Mouse (Mus musculus): ENCODE data around the gene Adamtsl5. TPM values are rescaled to one million over a fixed set of nuclear protein-coding genes. Genes with fewer than 3 reads are reported as not detected.
A peak's percentile ranks its signal among the peaks of the same experiment; 100 is the strongest.

Gene Adamtsl5
- polyA plus RNA-seq, 1 experiment from 2014 or later = 2.2 TPM

DNA sequence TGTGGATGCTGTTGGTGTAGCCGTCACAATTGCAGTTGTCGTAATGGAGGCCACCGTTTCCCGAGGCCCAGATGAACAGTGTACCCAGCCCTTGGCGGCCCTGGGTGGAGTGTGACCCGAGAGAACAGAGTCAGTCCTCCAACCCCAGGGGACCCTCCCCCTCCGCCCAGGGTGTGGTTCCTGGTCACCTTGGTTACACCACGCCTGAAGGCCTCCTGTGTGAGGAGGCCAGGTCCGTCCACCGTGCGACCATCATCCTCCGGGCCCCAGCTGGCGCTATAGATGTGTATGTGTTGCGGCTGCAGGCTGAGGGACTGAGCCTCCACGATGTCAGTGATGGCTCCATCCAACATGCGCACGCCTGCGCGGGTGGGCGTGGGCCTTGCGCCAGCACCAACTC is 23.2 kb downstream of the Adamtsl5 start:
- Histone ChIP-seq H3K4me2 (0 out of 2 replicates have a peak overlapping the region, but pooled peaks have one; percentile 10), H3K36me3 (replicated peaks) (no peaks in the 10 kb centered on the region), H3K27ac (replicated peaks) (no peak overlapping the region), H3K4me3 (replicated peaks) (no peak overlapping the region), H3K9ac (no peak overlapping the region), H3K27me3 (no peaks in the 10 kb centered on the region), H3K9me3 (replicated peaks) (no peaks in the 10 kb centered on the region), H3K4me1 (replicated peaks) (peaks cover 75% of the 10 kb centered on the region)
- 77% methylated on average over 21 of the region's 21 CpGs for WGBS (ENCODE audit: insufficient replicate concordance)
- ATAC-seq (ENCODE audit: insufficient read depth) = no peak

DNA sequence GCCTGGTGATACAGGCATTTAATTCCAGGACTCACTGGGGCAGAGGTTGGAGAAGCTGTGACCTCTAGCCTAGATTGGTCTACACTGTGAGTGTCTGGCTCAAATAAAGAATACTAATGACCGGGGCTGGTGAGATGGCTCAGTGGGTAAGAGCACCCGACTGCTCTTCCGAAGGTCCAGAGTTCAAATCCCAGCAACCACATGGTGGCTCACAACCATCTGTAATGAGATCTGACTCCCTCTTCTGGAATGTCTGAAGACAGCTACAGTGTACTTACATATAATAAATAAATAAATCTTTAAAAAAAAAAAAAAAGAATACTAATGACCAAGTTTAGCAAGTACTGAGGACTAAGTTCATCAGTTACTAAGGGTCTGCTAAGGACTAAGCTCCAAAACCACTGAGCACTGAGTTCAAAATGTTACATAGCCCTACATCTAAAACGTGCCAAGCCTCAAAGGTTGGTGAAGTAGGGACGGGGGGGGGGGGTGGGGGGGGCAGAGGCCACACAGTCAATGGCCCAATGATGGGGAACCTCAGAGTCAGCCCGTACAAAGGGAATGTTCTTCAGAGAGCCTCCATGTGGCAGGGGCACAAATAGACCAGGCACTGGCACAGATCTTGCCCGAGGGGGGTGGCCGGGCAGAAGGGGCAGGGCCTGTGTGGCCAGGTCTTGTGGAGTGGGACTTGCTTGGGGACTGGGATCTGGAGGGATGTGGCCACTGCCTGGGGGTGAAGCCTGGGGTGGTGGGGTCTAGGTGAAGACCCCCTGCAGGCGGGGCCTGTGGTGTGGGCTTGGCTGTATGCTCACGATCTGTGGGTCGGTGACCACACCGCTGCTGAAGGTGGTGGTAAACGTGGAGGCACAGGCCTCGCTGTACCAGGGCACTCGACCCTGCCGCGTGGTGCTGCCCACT is 23.8 kb downstream of the Adamtsl5 start:
- Histone ChIP-seq H3K4me2 (peak overlapping the region; percentile 100), H3K27me3 (no peaks in the 10 kb centered on the region), H3K36me3 (replicated peaks) (no peaks in the 10 kb centered on the region; the same call in 1 of the 2 replicates), H3K4me3 (replicated peaks) (peak overlapping the region; percentile 77), H3K9ac (no peak overlapping the region), H3K4me1 (replicated peaks) (peaks cover 75% of the 10 kb centered on the region), H3K9me3 (replicated peaks) (no peaks in the 10 kb centered on the region), H3K27ac (replicated peaks) (peak overlapping the region; percentile 86)
- no peak for ATAC-seq (ENCODE audit: insufficient read depth)
- WGBS (ENCODE audit: insufficient replicate concordance) = 66% methylated on average over 17 of the region's 17 CpGs

DNA sequence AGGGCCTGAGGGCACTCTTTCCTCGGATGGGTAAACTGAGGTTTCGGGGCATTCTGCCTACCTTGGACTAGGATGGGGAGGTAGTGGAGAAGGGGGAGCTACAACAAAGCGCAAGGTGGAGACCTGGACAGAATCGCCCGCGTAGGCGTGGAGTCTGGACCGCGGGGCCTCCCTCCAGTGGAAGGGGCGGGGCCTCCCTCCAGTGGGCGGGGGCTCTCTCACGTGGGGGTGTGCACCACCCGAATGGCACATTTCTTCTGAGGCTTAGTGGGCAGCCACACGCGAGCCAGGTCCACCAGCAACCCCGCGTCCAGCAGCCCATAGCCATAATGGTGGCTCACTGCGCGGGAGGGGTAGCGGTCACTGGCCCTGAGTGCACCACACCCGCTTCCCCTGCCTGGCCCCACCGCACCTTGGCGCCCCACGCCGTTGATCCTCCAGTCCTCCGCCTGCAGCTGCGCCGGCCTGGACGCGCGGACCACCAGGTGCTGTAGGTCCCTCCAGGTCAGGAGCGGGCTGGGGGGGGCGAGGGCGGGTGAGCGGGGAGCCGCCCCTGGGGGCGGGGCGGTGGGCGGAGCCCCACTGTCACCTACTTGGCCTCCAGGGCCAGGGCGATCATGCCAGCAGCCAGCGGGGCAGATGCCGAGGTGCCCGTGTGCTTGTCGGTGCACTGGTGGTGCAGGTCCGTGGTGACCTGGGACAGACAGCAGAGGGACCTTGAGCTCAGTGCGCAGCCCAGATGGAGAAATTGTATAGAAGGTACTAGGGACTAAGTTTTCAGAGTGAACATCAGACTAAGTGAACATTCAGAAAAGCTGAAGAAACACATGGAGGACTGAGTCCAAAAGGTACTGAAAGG is 24.7 kb downstream of the Adamtsl5 start:
- no peaks in the 10 kb centered on the region for H3K27me3 ChIP-seq
- peak; percentile 66 for ATAC-seq (ENCODE audit: insufficient read depth)
- no peaks in the 10 kb centered on the region for H3K9me3 ChIP-seq (replicated peaks)
- peak overlapping the region; percentile 100 for H3K4me2 ChIP-seq
- under 1% methylated on average over 46 of the region's 46 CpGs for WGBS (ENCODE audit: insufficient replicate concordance)
- H3K36me3 ChIP-seq (replicated peaks) = peaks cover 9% of the 10 kb centered on the region
- peak overlapping the region; percentile 70 for H3K9ac ChIP-seq
- H3K4me1 ChIP-seq (replicated peaks) = peaks cover 75% of the 10 kb centered on the region
- peak overlapping the region; percentile 77 for H3K4me3 ChIP-seq (replicated peaks)
- peak overlapping the region; percentile 86 for H3K27ac ChIP-seq (replicated peaks)

DNA sequence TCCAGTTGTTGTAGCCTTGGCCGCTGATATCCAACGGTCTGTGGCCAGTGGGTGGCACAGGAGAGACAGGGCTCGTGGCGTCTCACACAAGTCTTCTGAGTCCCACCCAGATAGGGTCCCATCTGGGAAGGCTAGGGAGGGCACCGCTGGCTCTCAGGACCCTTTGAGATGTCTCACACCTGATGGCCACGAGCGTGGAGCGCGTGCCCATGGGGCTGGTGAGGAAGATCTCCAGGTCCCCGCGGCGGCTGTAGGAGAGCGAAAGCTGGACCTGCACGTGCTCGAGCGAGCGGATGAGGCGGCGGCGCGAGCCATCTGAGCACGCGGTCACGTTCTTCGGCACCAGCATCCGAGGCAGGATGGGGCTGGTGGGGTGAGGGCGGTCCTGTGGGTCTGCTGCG is 25.4 kb downstream of the Adamtsl5 start:
- ATAC-seq (ENCODE audit: insufficient read depth) = peak; percentile 8
- peaks cover 16% of the 10 kb centered on the region for H3K36me3 ChIP-seq (replicated peaks)
- peak overlapping the region; percentile 100 for H3K4me2 ChIP-seq
- H3K4me3 ChIP-seq (replicated peaks) = peak overlapping the region; percentile 77
- H3K9me3 ChIP-seq (replicated peaks) = no peaks in the 10 kb centered on the region
- 2% methylated on average over 28 of the region's 28 CpGs for WGBS (ENCODE audit: insufficient replicate concordance)
- H3K27ac ChIP-seq (replicated peaks) = peak overlapping the region; percentile 86
- H3K9ac ChIP-seq = peak overlapping the region; percentile 70
- H3K27me3 ChIP-seq = no peaks in the 10 kb centered on the region
- peaks cover 77% of the 10 kb centered on the region for H3K4me1 ChIP-seq (replicated peaks)

DNA sequence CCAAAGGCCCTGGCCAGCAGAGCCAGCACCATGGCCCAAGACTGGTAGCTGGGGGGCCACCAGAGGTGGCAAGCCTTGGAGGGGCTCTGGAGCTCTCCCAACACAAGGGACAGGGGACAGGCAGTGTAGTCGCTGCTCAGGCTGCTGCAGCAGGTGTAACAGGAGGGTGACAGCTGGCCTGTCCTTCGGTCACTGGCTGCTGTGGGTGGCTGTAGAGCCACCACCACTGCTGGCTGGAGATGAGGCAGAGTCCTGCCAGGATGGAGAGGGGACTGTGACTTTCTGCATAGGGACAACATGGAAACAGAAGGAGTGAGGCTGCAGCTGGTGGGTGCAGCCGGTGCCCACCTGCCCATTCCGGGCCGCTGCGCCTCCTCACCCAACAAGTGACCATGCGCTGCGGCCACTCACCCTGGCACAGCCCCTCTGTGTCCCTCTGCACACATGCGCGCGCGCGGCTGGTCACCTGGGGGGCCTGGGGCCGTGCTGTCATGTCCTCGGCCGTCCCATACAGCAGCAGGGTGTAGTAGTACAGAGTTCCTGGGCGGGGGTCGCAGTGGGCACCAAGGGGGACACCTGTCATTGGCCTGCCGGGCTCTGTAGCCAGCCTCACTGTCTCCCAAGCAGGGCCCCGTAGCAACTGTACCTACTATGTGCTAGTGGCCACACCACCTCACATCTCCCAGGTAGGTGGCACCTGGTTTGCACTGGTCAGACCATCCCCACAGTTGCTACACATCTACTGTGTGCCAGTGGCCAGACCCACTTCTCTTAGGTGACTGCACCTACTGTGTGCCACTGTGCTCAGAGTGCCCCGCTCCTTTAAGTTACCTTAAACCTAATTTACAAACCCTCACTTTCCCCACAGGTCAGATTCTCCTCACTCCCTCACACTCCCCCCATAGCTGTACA is 26.3 kb downstream of the Adamtsl5 start:
- ATAC-seq (ENCODE audit: insufficient read depth) = no peak
- H3K36me3 ChIP-seq (replicated peaks) = peaks cover 21% of the 10 kb centered on the region
- WGBS (ENCODE audit: insufficient replicate concordance) = 78% methylated on average over 21 of the region's 21 CpGs

DNA sequence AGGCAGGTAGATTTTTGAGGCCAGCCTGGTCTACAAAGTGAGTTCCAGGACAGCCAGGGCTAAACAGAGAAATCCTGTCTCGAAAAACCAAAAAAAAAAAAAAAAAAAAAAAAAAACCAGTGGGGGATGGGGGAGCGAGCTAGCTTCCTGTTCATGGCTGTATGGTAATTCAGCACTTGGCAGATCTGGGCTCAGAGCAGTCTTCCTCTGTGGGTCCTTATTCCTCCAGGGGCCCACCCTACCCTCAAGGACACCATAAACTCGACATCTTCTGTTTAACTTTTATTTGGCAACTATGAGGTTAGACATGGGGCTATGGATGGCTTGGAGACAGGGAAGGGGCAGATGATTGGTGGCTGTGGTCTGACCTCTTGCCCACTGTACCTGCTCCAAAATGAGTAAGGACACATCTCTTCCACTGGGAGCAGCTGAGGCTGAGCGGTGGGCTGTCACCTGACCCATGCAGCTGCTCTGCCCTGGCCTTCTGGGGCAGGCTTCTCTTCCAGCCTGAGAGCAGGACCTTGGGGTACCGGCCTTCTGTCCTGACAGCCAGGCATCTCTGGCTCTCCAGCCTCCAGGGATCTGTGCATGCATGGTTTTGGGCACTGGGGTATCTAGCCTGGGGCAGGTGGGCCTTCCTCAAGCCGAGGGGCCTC is 27.1 kb downstream of the Adamtsl5 start:
- peak overlapping the region; percentile 87 for H3K27ac ChIP-seq (replicated peaks)
- ATAC-seq (ENCODE audit: insufficient read depth) = no peak
- H3K27me3 ChIP-seq = peaks cover 10% of the 10 kb centered on the region
- H3K4me1 ChIP-seq (replicated peaks) = peaks cover 89% of the 10 kb centered on the region
- peak overlapping the region; percentile 86 for H3K4me3 ChIP-seq (replicated peaks)
- peak overlapping the region; percentile 5; the same call in 1 of the 2 replicates for H3K9ac ChIP-seq
- no peaks in the 10 kb centered on the region for H3K9me3 ChIP-seq (replicated peaks)
- 47% methylated on average over 6 of the region's 6 CpGs for WGBS (ENCODE audit: insufficient replicate concordance)
- H3K36me3 ChIP-seq (replicated peaks) = peaks cover 21% of the 10 kb centered on the region
- peak overlapping the region; percentile 100 for H3K4me2 ChIP-seq

More for the DNA sequence above, 26.3 kb downstream of the Adamtsl5 start:
- Histone ChIP-seq H3K9me3 (replicated peaks) (no peaks in the 10 kb centered on the region), H3K4me2 (peak overlapping the region; percentile 100), H3K9ac (peak overlapping the region; percentile 21), H3K4me3 (replicated peaks) (peak overlapping the region; percentile 77), H3K4me1 (replicated peaks) (peaks cover 81% of the 10 kb centered on the region), H3K27ac (replicated peaks) (peak overlapping the region; percentile 86), H3K27me3 (peaks cover 2% of the 10 kb centered on the region)

DNA sequence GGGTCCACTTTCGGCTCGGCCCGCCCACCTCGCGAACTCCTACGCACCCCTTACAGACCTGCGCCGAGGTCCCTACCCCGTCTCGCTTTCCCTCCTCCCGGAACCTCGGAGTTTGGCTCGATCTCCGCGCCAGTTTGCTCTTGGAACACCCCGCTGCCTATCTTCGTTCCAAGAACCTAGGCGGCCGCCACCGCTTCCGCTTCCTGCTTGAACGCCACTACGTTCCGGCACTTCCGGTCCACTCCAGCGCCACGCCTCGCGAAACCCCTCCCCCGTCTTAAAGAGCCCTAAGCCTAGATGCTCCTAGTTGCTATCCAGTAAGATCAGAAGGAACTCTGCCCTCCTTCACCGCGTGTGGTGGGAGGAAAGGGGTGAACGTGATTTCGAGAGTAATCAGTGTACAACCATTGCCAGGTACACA is 27.9 kb downstream of the Adamtsl5 start, which contains the start of gene 2310011J03Rik:
2310011J03Rik (minus strand) TSS at position 198 of the 421 bp plus-strand sequence.
- Histone ChIP-seq H3K4me3 (replicated peaks) (peak within 1 kb of the TSS; percentile 86), H3K27me3 (peaks cover 18% of the 10 kb centered on the region), H3K4me2 (peak within 1 kb of the TSS; percentile 100), H3K27ac (replicated peaks) (peak within 1 kb of the TSS; percentile 87), H3K9ac (peak within 1 kb of the TSS; percentile 85), H3K4me1 (replicated peaks) (peaks cover 94% of the 10 kb centered on the region), H3K36me3 (replicated peaks) (peaks cover 21% of the 10 kb centered on the region), H3K9me3 (replicated peaks) (no peaks in the 10 kb centered on the region)
- under 1% methylated on average over 34 of the region's 34 CpGs for WGBS (ENCODE audit: insufficient replicate concordance)
- ATAC-seq (ENCODE audit: insufficient read depth) = peak; percentile 41; the same call in 1 of the 2 replicates

DNA sequence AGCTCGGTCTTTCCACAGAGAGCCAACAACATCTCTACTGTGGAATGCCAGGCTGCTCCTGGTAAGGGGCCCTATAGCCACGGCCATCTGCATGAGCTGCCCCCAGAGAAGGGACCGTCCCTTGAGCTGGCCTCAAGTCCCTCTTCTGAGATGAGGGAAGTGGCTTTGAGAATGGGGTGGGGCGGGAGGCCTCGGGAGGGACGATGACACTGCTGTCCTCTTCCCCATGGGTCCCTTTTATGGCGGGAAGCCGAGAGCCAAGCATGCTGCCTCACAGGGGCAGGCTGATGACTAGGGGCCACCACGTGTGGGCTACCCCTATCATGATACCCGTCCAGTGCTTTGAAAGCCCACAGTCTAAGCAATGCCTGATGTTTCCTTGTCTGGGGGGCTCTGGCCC is 31.2 kb downstream of the Adamtsl5 start:
- no peak overlapping the region for H3K4me3 ChIP-seq (replicated peaks)
- H3K4me2 ChIP-seq = peak overlapping the region; percentile 38
- no peaks in the 10 kb centered on the region for H3K9me3 ChIP-seq (replicated peaks)
- 23% methylated on average over 10 of the region's 10 CpGs for WGBS (ENCODE audit: insufficient replicate concordance)
- peaks cover 21% of the 10 kb centered on the region for H3K36me3 ChIP-seq (replicated peaks)
- H3K9ac ChIP-seq = peak overlapping the region; percentile 7; the same call in 1 of the 2 replicates
- H3K27ac ChIP-seq (replicated peaks) = 0 out of 2 replicates have a peak overlapping the region, but pooled peaks have one; percentile 35
- peaks cover 51% of the 10 kb centered on the region for H3K27me3 ChIP-seq
- H3K4me1 ChIP-seq (replicated peaks) = peaks cover 63% of the 10 kb centered on the region
- no peak; the same call in 1 of the 2 replicates for ATAC-seq (ENCODE audit: insufficient read depth)

DNA sequence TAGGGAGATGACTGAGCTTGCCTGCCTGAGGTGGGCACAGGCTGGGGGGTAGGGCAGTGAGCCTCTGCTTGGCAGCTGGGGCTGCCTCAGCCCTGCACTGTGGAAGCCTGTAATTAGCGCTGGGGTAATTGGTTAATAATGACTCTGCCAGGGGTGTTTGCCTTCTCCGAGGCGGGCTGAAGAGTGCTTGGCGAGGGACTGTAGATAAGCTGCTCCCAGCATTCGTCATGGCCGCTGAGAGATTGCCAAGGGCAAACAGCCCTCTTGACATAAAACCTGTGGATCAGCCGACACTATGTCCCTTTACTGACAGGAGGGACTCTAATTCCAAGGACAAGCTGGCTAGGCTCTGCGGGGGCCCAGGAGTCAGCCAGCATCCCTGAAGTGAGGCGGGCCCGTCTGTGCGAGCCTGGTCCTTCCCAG is 31.8 kb downstream of the Adamtsl5 start:
- H3K27ac ChIP-seq (replicated peaks) = 0 out of 2 replicates have a peak overlapping the region, but pooled peaks have one; percentile 31
- peak overlapping the region; percentile 38; the same call in 1 of the 2 replicates for H3K4me2 ChIP-seq
- H3K4me1 ChIP-seq (replicated peaks) = peaks cover 56% of the 10 kb centered on the region

More for the DNA sequence above, 31.8 kb downstream of the Adamtsl5 start:
- ATAC-seq (ENCODE audit: insufficient read depth) = no peak
- no peak overlapping the region for H3K9ac ChIP-seq
- peaks cover 58% of the 10 kb centered on the region for H3K27me3 ChIP-seq
- H3K4me3 ChIP-seq (replicated peaks) = no peak overlapping the region
- WGBS (ENCODE audit: insufficient replicate concordance) = 21% methylated on average over 11 of the region's 11 CpGs
- peaks cover 21% of the 10 kb centered on the region for H3K36me3 ChIP-seq (replicated peaks)
- H3K9me3 ChIP-seq (replicated peaks) = no peaks in the 10 kb centered on the region
